ENCODE assay signal across 11 mouse cellular contexts in genomic region chr10:111558675-111559340, GRCm38 (mm10). TPM values are rescaled to one million over a fixed set of nuclear protein-coding genes. Genes with fewer than 3 reads are reported as not detected.
A peak's percentile ranks its signal among the peaks of the same experiment; 100 is the strongest.
DNase-seq lines count a peak whose midpoint lies in the region; ATAC-seq and TF ChIP-seq lines count a peak whose summit lies in the region.
"Had no signal": no experiment of that assay in that cellular context is flagged by ENCODE, and none has a peak within 500 bp of the region (broad histone marks: within the 10 kb centered on the region; RNA-seq: fewer than 3 reads in every experiment).

No protein-coding gene starts in this region.

- no peak overlapping the region for H3K4me3 ChIP-seq in forebrain, embryonic 15.5 days
- no peak overlapping the region for H3K4me3 ChIP-seq in forebrain, embryonic 16.5 days (replicated peaks; ENCODE audit: low read length)
- no peak overlapping the region for H3K4me3 ChIP-seq in lung, embryonic 14.5 days (ENCODE audit: low read depth, low read length)
- H3K4me3 ChIP-seq in intestine, embryonic 16.5 days (ENCODE audit: low read length) = no peak overlapping the region
- H3K4me3 ChIP-seq in stomach, embryonic 16.5 days (replicated peaks; ENCODE audit: low read length) = no peak overlapping the region
- H3K4me3 ChIP-seq in left cerebral cortex, adult 2 months = no peak overlapping the region
- H3K4me3 ChIP-seq: embryonic facial prominence, embryonic 15.5 days had no signal

- peak; percentile 77 for DNase-seq in lung, embryonic 14.5 days
- DNase-seq in lung, postnatal 36 days = no peak
- no peak for DNase-seq in left cerebral cortex, adult 2 months (ENCODE audit: extremely low spot score in 1 of 2, low spot score in 2 of 2)
- no peak for DNase-seq in right cerebral cortex, postnatal 36 days (ENCODE audit: low spot score in 2 of 2)
- DNase-seq: adrenal gland, postnatal 25 days; cerebellum, adult 2 months had no signal

- no peak overlapping the region for H3K9ac ChIP-seq in forebrain, embryonic 15.5 days (replicated peaks)
- no peak overlapping the region for H3K9ac ChIP-seq in forebrain, embryonic 16.5 days (replicated peaks; ENCODE audit: low read depth, low read length)
- H3K9ac ChIP-seq in lung, embryonic 14.5 days = no peak overlapping the region
- H3K9ac ChIP-seq in intestine, embryonic 16.5 days (ENCODE audit: low read depth, low read length) = no peak overlapping the region
- H3K9ac ChIP-seq in stomach, embryonic 16.5 days (ENCODE audit: low read length) = no peak overlapping the region
- H3K9ac ChIP-seq: embryonic facial prominence, embryonic 15.5 days had no signal

- no peak for TF ChIP-seq CTCF in lung, embryonic 14.5 days (IDR thresholded peaks at IDR 0.05; ENCODE audit: low read depth)
- no peak for TF ChIP-seq CTCF in left cerebral cortex, adult 2 months (IDR thresholded peaks at IDR 0.05)

- ATAC-seq in forebrain, embryonic 15.5 days (replicated peaks) = 0 out of 2 replicates have a peak, but pooled peaks have one; percentile 29
- no peak for ATAC-seq in forebrain, embryonic 16.5 days
- ATAC-seq in lung, embryonic 14.5 days (ENCODE audit: insufficient read depth) = peak; percentile 67
- ATAC-seq in intestine, embryonic 16.5 days = peak; percentile 12
- ATAC-seq in stomach, embryonic 16.5 days (ENCODE audit: insufficient read depth, low FRiP score) = peak; percentile 24; the same call in 1 of the 2 replicates

- no peaks in the 10 kb centered on the region for H3K36me3 ChIP-seq in forebrain, embryonic 15.5 days
- H3K36me3 ChIP-seq in forebrain, embryonic 16.5 days (ENCODE audit: control insufficient read depth, insufficient read depth) = no peaks in the 10 kb centered on the region
- no peaks in the 10 kb centered on the region for H3K36me3 ChIP-seq in lung, embryonic 14.5 days (ENCODE audit: insufficient read depth)
- no peaks in the 10 kb centered on the region for H3K36me3 ChIP-seq in intestine, embryonic 16.5 days (ENCODE audit: control insufficient read depth, insufficient read depth, low read length)
- no peaks in the 10 kb centered on the region for H3K36me3 ChIP-seq in stomach, embryonic 16.5 days (ENCODE audit: control insufficient read depth, insufficient read depth, low read length)
- H3K36me3 ChIP-seq: embryonic facial prominence, embryonic 15.5 days had no signal

- H3K27ac ChIP-seq in forebrain, embryonic 15.5 days (replicated peaks) = no peak overlapping the region
- H3K27ac ChIP-seq in forebrain, embryonic 16.5 days (ENCODE audit: low read length) = no peak overlapping the region
- peak overlapping the region; percentile 54; the same call in 1 of the 2 replicates for H3K27ac ChIP-seq in lung, embryonic 14.5 days (ENCODE audit: low read depth)
- no peak overlapping the region for H3K27ac ChIP-seq in intestine, embryonic 16.5 days (ENCODE audit: low read length)
- peak overlapping the region; percentile 64 for H3K27ac ChIP-seq in stomach, embryonic 16.5 days (ENCODE audit: low read length)
- no peak overlapping the region for H3K27ac ChIP-seq in left cerebral cortex, adult 2 months
- H3K27ac ChIP-seq: embryonic facial prominence, embryonic 15.5 days had no signal

- H3K4me2 ChIP-seq in forebrain, embryonic 15.5 days (replicated peaks) = no peak overlapping the region
- H3K4me2 ChIP-seq in forebrain, embryonic 16.5 days (ENCODE audit: low read length) = no peak overlapping the region
- peak overlapping the region; percentile 38 for H3K4me2 ChIP-seq in lung, embryonic 14.5 days
- no peak overlapping the region for H3K4me2 ChIP-seq in intestine, embryonic 16.5 days (ENCODE audit: low read depth, low read length)
- H3K4me2 ChIP-seq in stomach, embryonic 16.5 days (ENCODE audit: low read depth, low read length) = peak overlapping the region; percentile 6; the same call in 1 of the 2 replicates
- H3K4me2 ChIP-seq: embryonic facial prominence, embryonic 15.5 days had no signal

- 61% methylated on average over 10 of the region's 10 CpGs for WGBS in forebrain, embryonic 15.5 days
- 61% methylated on average over 10 of the region's 10 CpGs for WGBS in forebrain, embryonic 16.5 days
- 10% methylated on average over 10 of the region's 10 CpGs for WGBS in lung, embryonic 14.5 days
- WGBS in intestine, embryonic 16.5 days = 25% methylated on average over 10 of the region's 10 CpGs
- WGBS in stomach, embryonic 16.5 days = 34% methylated on average over 10 of the region's 10 CpGs

- H3K27me3 ChIP-seq in forebrain, embryonic 15.5 days = no peaks in the 10 kb centered on the region
- H3K27me3 ChIP-seq in forebrain, embryonic 16.5 days (replicated peaks; ENCODE audit: control insufficient read depth, insufficient read depth, low read length) = no peaks in the 10 kb centered on the region
- H3K27me3 ChIP-seq in lung, embryonic 14.5 days (ENCODE audit: insufficient read depth, low read length) = no peaks in the 10 kb centered on the region
- H3K27me3 ChIP-seq in intestine, embryonic 16.5 days (replicated peaks; ENCODE audit: control insufficient read depth, insufficient read depth, low read length) = no peaks in the 10 kb centered on the region
- H3K27me3 ChIP-seq in stomach, embryonic 16.5 days (ENCODE audit: control insufficient read depth, insufficient read depth, low read length) = no peaks in the 10 kb centered on the region
- H3K27me3 ChIP-seq: embryonic facial prominence, embryonic 15.5 days had no signal

- H3K9me3 ChIP-seq in forebrain, embryonic 15.5 days = no peaks in the 10 kb centered on the region
- no peaks in the 10 kb centered on the region for H3K9me3 ChIP-seq in forebrain, embryonic 16.5 days (ENCODE audit: control insufficient read depth, low read length)
- H3K9me3 ChIP-seq in lung, embryonic 14.5 days (ENCODE audit: low read depth, low read length) = no peaks in the 10 kb centered on the region
- no peaks in the 10 kb centered on the region for H3K9me3 ChIP-seq in intestine, embryonic 16.5 days (ENCODE audit: control insufficient read depth, low read length)
- H3K9me3 ChIP-seq in stomach, embryonic 16.5 days (replicated peaks; ENCODE audit: control insufficient read depth, low read length) = no peaks in the 10 kb centered on the region
- H3K9me3 ChIP-seq: embryonic facial prominence, embryonic 15.5 days had no signal

- H3K4me1 ChIP-seq in forebrain, embryonic 15.5 days = peaks cover 13% of the 10 kb centered on the region
- peaks cover 11% of the 10 kb centered on the region; the same call in 1 of the 2 replicates for H3K4me1 ChIP-seq in forebrain, embryonic 16.5 days (replicated peaks; ENCODE audit: control insufficient read depth, insufficient read depth, low read length)
- H3K4me1 ChIP-seq in lung, embryonic 14.5 days (ENCODE audit: insufficient read depth) = peaks cover 38% of the 10 kb centered on the region
- H3K4me1 ChIP-seq in intestine, embryonic 16.5 days (ENCODE audit: control insufficient read depth, insufficient read depth, low read length) = peaks cover 29% of the 10 kb centered on the region
- H3K4me1 ChIP-seq in stomach, embryonic 16.5 days (ENCODE audit: control insufficient read depth, insufficient read depth, low read length) = peaks cover 24% of the 10 kb centered on the region

- intact Hi-C loops in left cerebral cortex, adult 2 months (cut with DNase I) = no loop called here

RNA-seq across cellular contexts. Expression of gene Phlda1, which starts 52.7 kb away (rescaled TPM):
- polyA plus RNA-seq in forebrain, embryonic 15.5 days (2015; fragmentation: Nextera tagmentation; extraction: Ambion mirVana) = 23.3 and 24.3 TPM in 2 replicates
- 24.4 and 25.3 TPM in 2 replicates for polyA plus RNA-seq in forebrain, embryonic 16.5 days (2015; fragmentation: Nextera tagmentation; extraction: Ambion mirVana)
- polyA plus RNA-seq in lung, embryonic 14.5 days (2014; fragmentation: Nextera tagmentation; extraction: Ambion mirVana) = 134 and 137 TPM in 2 replicates
- polyA plus RNA-seq in intestine, embryonic 16.5 days (2015; fragmentation: Nextera tagmentation; extraction: Ambion mirVana) = 31.9 and 32.2 TPM in 2 replicates
- 44.4 and 50.7 TPM in 2 replicates for polyA plus RNA-seq in stomach, embryonic 16.5 days (2015; fragmentation: Nextera tagmentation; extraction: Ambion mirVana)
- 10 to 100 TPM; 31.3 to 42.2 TPM for total RNA-seq in left cerebral cortex, adult 2 months (2021)

Comparison
In these comparisons a context has a peak if more than half of its experiments do, and no peak if none do; other contexts are left out.
1. H3K27ac ChIP-seq: peak in lung, embryonic 14.5 days (single experiment) and stomach, embryonic 16.5 days (single experiment); none in forebrain, embryonic 15.5 days (single experiment), forebrain, embryonic 16.5 days (single experiment), intestine, embryonic 16.5 days (single experiment) and left cerebral cortex, adult 2 months (single experiment).
2. H3K4me2 ChIP-seq: peak in lung, embryonic 14.5 days (single experiment) and stomach, embryonic 16.5 days (single experiment); none in forebrain, embryonic 15.5 days (single experiment), forebrain, embryonic 16.5 days (single experiment) and intestine, embryonic 16.5 days (single experiment).